Mouse (Mus musculus): ENCODE data around the gene Arl5b.

GRCm38 (mm10) chr2:15060856-15061255, 11.7 kb downstream of the Arl5b start:
- TF ChIP-seq CTCF (IDR thresholded peaks at IDR 0.05; ENCODE audit: extremely low read depth, insufficient read depth, insufficient read length, insufficient replicate concordance) (no peak), POLR2A (IDR thresholded peaks at IDR 0.05; ENCODE audit: low read depth, low read length) (no peak)
